Mouse (Mus musculus) erythroblast, embryonic 14.5 days (primary cell): Measurements from ENCODE around the gene Disp3.

Source experiments
- GATA1 ChIP-seq: IDR thresholded peaks from 2 replicates; pipeline ENCODE4 v1.6.1; 2012; ENCODE audit warnings: low read length, inconsistent platforms, mixed read lengths
- TAL1 ChIP-seq: IDR thresholded peaks from 3 replicates; pipeline ENCODE4 v1.6.1; 2012; ENCODE audit warnings: low read length, inconsistent platforms, mixed read lengths

DNA sequence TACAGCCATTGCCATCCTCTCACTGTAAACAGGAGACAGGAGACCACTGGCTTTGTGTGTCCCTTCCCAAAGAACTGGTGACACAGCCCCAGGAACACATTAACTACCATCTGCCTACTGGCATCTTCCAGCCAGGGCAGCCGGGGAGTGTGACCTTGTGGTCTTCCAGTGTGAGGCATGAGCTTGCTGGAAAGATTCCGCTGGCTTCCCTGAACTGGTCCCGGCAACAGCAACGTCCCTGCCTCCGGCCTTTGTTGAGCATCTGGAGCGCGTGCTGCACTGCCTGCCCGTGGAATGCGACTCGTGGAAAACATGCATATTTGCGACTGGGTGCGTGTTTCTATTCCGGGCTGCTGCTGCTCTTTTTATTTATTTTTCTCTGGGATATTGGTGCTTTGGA is 3.5 kb downstream of the Disp3 start:
- no peak for TF ChIP-seq GATA1
- no peak for TF ChIP-seq TAL1
